Mouse (Mus musculus): Measurements from ENCODE around the gene Mybpc3. TPM values are rescaled to one million over a fixed set of nuclear protein-coding genes. Genes with fewer than 3 reads are reported as not detected.

Gene Mybpc3
- polyA plus RNA-seq, 1 experiment from 2014 or later, result 806 TPM

GRCm38 (mm10) chr2:91113334-91113733 is 4.6 kb upstream of the Mybpc3 start:
- no peak overlapping the region for H3K4me3 ChIP-seq
- no peak for ATAC-seq (ENCODE audit: extremely low read depth, insufficient number of reproducible peaks, low FRiP score, low TSS enrichment)
- no peaks in the 10 kb centered on the region for H3K36me3 ChIP-seq
- peak overlapping the region; percentile 61 for H3K9ac ChIP-seq
- no peak overlapping the region for H3K27ac ChIP-seq (replicated peaks)
- H3K9me3 ChIP-seq, result no peaks in the 10 kb centered on the region
- peaks cover 39% of the 10 kb centered on the region for H3K4me1 ChIP-seq
- no peak overlapping the region for H3K4me2 ChIP-seq
- 69% methylated on average over 10 of the region's 10 CpGs for WGBS
- H3K27me3 ChIP-seq (replicated peaks), result no peaks in the 10 kb centered on the region

- Histone ChIP-seq H3K27ac (replicated peaks) (no peak overlapping the region), H3K36me3 (no peaks in the 10 kb centered on the region), H3K4me3 (no peak overlapping the region), H3K9me3 (no peaks in the 10 kb centered on the region), H3K9ac (no peak overlapping the region), H3K27me3 (replicated peaks) (no peaks in the 10 kb centered on the region), H3K4me1 (peaks cover 39% of the 10 kb centered on the region), H3K4me2 (no peak overlapping the region)
- WGBS, result 66% methylated on average over 6 of the region's 6 CpGs
- ATAC-seq (ENCODE audit: extremely low read depth, insufficient number of reproducible peaks, low FRiP score, low TSS enrichment), result no peak
These were observed 4.1 kb upstream of the Mybpc3 start for GRCm38 (mm10) chr2:91113852-91114251.

GRCm38 (mm10) chr2:91114781-91115577 is 3.0 kb upstream of the Mybpc3 start:
- peak overlapping the region; percentile 88 for H3K4me2 ChIP-seq
- no peaks in the 10 kb centered on the region for H3K9me3 ChIP-seq
- H3K9ac ChIP-seq, result peak overlapping the region; percentile 84
- ATAC-seq (ENCODE audit: extremely low read depth, insufficient number of reproducible peaks, low FRiP score, low TSS enrichment), result no peak
- peaks cover 39% of the 10 kb centered on the region for H3K4me1 ChIP-seq
- H3K4me3 ChIP-seq, result peak overlapping the region; percentile 55
- 8% methylated on average over 35 of the region's 42 CpGs for WGBS
- H3K36me3 ChIP-seq, result peaks cover 9% of the 10 kb centered on the region
- H3K27ac ChIP-seq (replicated peaks), result peak overlapping the region; percentile 61
- H3K27me3 ChIP-seq (replicated peaks), result no peaks in the 10 kb centered on the region

- H3K27me3 ChIP-seq (replicated peaks), result no peaks in the 10 kb centered on the region
- 28% methylated on average over 12 of the region's 12 CpGs for WGBS
- no peak for ATAC-seq (ENCODE audit: extremely low read depth, insufficient number of reproducible peaks, low FRiP score, low TSS enrichment)
- peak overlapping the region; percentile 61 for H3K27ac ChIP-seq (replicated peaks)
- H3K36me3 ChIP-seq, result peaks cover 15% of the 10 kb centered on the region
- H3K9me3 ChIP-seq, result no peaks in the 10 kb centered on the region
- peaks cover 39% of the 10 kb centered on the region for H3K4me1 ChIP-seq
- H3K4me3 ChIP-seq, result peak overlapping the region; percentile 55
- H3K9ac ChIP-seq, result peak overlapping the region; percentile 84
- H3K4me2 ChIP-seq, result peak overlapping the region; percentile 88
These were observed 2.4 kb upstream of the Mybpc3 start for GRCm38 (mm10) chr2:91115578-91115970.

- Histone ChIP-seq H3K4me1 (peaks cover 50% of the 10 kb centered on the region), H3K9me3 (no peaks in the 10 kb centered on the region), H3K36me3 (peaks cover 28% of the 10 kb centered on the region), H3K9ac (0 out of 2 replicates have a peak overlapping the region, but pooled peaks have one; percentile 30), H3K4me3 (peak overlapping the region; percentile 75), H3K27ac (replicated peaks) (peak overlapping the region; percentile 98), H3K27me3 (replicated peaks) (no peaks in the 10 kb centered on the region), H3K4me2 (peak overlapping the region; percentile 81)
- 34% methylated on average over 5 of the region's 5 CpGs for WGBS
- no peak for ATAC-seq (ENCODE audit: extremely low read depth, insufficient number of reproducible peaks, low FRiP score, low TSS enrichment)
These were observed 1.1 kb upstream of the Mybpc3 start for GRCm38 (mm10) chr2:91116842-91117241.

GRCm38 (mm10) chr2:91118647-91119046 is 703 bp downstream of the Mybpc3 start:
- ATAC-seq (ENCODE audit: extremely low read depth, insufficient number of reproducible peaks, low FRiP score, low TSS enrichment), result peak; percentile 34; the same call in 1 of the 2 replicates
- peak overlapping the region; percentile 75 for H3K4me3 ChIP-seq
- H3K4me2 ChIP-seq, result peak overlapping the region; percentile 81
- H3K27me3 ChIP-seq (replicated peaks), result no peaks in the 10 kb centered on the region
- 35% methylated on average over 1 of the region's 1 CpGs for WGBS
- peaks cover 46% of the 10 kb centered on the region for H3K36me3 ChIP-seq
- peak overlapping the region; percentile 95 for H3K9ac ChIP-seq
- no peaks in the 10 kb centered on the region for H3K9me3 ChIP-seq
- H3K27ac ChIP-seq (replicated peaks), result peak overlapping the region; percentile 98
- peaks cover 53% of the 10 kb centered on the region for H3K4me1 ChIP-seq

GRCm38 (mm10) chr2:91119061-91119460 is 1.1 kb downstream of the Mybpc3 start:
- Histone ChIP-seq H3K27ac (replicated peaks) (peak overlapping the region; percentile 98), H3K4me1 (peaks cover 57% of the 10 kb centered on the region), H3K27me3 (replicated peaks) (no peaks in the 10 kb centered on the region), H3K4me3 (peak overlapping the region; percentile 75), H3K36me3 (peaks cover 50% of the 10 kb centered on the region), H3K9me3 (no peaks in the 10 kb centered on the region), H3K9ac (peak overlapping the region; percentile 95), H3K4me2 (peak overlapping the region; percentile 81)
- WGBS, result 46% methylated on average over 19 of the region's 19 CpGs
- no peak for ATAC-seq (ENCODE audit: extremely low read depth, insufficient number of reproducible peaks, low FRiP score, low TSS enrichment)

GRCm38 (mm10) chr2:91119551-91119950 is 1.6 kb downstream of the Mybpc3 start:
- H3K9ac ChIP-seq, result peak overlapping the region; percentile 95
- H3K4me2 ChIP-seq, result peak overlapping the region; percentile 81
- no peak for ATAC-seq (ENCODE audit: extremely low read depth, insufficient number of reproducible peaks, low FRiP score, low TSS enrichment)
- WGBS, result 31% methylated on average over 6 of the region's 6 CpGs
- H3K27ac ChIP-seq (replicated peaks), result peak overlapping the region; percentile 98
- peak overlapping the region; percentile 75 for H3K4me3 ChIP-seq
- H3K4me1 ChIP-seq, result peaks cover 62% of the 10 kb centered on the region
- H3K36me3 ChIP-seq, result peaks cover 55% of the 10 kb centered on the region
- no peaks in the 10 kb centered on the region for H3K27me3 ChIP-seq (replicated peaks)
- no peaks in the 10 kb centered on the region for H3K9me3 ChIP-seq

- Histone ChIP-seq H3K4me1 (peaks cover 68% of the 10 kb centered on the region), H3K27me3 (replicated peaks) (no peaks in the 10 kb centered on the region), H3K4me3 (peak overlapping the region; percentile 75), H3K9me3 (no peaks in the 10 kb centered on the region), H3K9ac (peak overlapping the region; percentile 95), H3K36me3 (peaks cover 62% of the 10 kb centered on the region), H3K4me2 (peak overlapping the region; percentile 81), H3K27ac (replicated peaks) (peak overlapping the region; percentile 98)
- ATAC-seq (ENCODE audit: extremely low read depth, insufficient number of reproducible peaks, low FRiP score, low TSS enrichment), result no peak
- WGBS, result 32% methylated on average over 6 of the region's 6 CpGs
These were observed 2.3 kb downstream of the Mybpc3 start for GRCm38 (mm10) chr2:91120261-91120671.

GRCm38 (mm10) chr2:91121011-91121410 is 3.1 kb downstream of the Mybpc3 start:
- H3K4me1 ChIP-seq, result peaks cover 66% of the 10 kb centered on the region
- peak overlapping the region; percentile 95 for H3K9ac ChIP-seq
- peak overlapping the region; percentile 75 for H3K4me3 ChIP-seq
- no peaks in the 10 kb centered on the region for H3K9me3 ChIP-seq
- peak overlapping the region; percentile 81 for H3K4me2 ChIP-seq
- peak overlapping the region; percentile 98 for H3K27ac ChIP-seq (replicated peaks)
- 44% methylated on average over 6 of the region's 6 CpGs for WGBS
- H3K27me3 ChIP-seq (replicated peaks), result no peaks in the 10 kb centered on the region
- H3K36me3 ChIP-seq, result peaks cover 69% of the 10 kb centered on the region
- ATAC-seq (ENCODE audit: extremely low read depth, insufficient number of reproducible peaks, low FRiP score, low TSS enrichment), result no peak

- Histone ChIP-seq H3K36me3 (peaks cover 74% of the 10 kb centered on the region), H3K4me2 (peak overlapping the region; percentile 81), H3K4me1 (peaks cover 67% of the 10 kb centered on the region), H3K9ac (peak overlapping the region; percentile 95), H3K4me3 (peak overlapping the region; percentile 75), H3K27ac (replicated peaks) (peak overlapping the region; percentile 98), H3K9me3 (no peaks in the 10 kb centered on the region), H3K27me3 (replicated peaks) (no peaks in the 10 kb centered on the region)
- no peak for ATAC-seq (ENCODE audit: extremely low read depth, insufficient number of reproducible peaks, low FRiP score, low TSS enrichment)
- WGBS, result 39% methylated on average over 8 of the region's 8 CpGs
These were observed 3.6 kb downstream of the Mybpc3 start for GRCm38 (mm10) chr2:91121497-91121896.

Data from heart, embryonic 13.5 days (tissue).